Mouse (Mus musculus): Measurements from ENCODE around the gene D16Ertd472e.
"Not testable (repeated sequence)": the region's sequence is repeated elsewhere in the genome, so short reads cannot be mapped to it uniquely, and the experiment has no call there.

D16Ertd472e gene

DNA sequence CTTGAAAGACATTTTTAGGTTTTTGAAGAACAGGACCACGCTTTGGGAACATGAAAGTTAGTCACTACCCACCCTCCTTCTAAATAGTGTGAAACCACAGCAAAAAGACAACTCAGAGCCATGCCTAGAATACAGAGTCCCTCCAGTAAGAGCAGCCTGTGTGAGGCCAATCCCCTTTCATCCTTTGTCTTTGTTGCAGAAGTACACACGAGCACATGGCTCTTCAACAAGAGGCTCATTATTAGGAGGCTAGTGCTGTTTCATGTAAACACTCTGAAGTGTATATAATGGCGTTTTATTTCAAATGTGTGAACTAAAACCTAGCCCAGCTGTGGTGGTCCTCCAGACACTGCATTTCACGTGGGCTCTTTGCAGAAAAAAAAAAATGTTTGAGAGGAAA lies 3.5 kb downstream of the D16Ertd472e start:
- no peak for DNase-seq (ENCODE audit: low read depth, low spot score)

GRCm38 (mm10) chr16:78564110-78564821 lies 12.2 kb downstream of the D16Ertd472e start:
- no peak for DNase-seq (ENCODE audit: low read depth, low spot score)

GRCm38 (mm10) chr16:78563093-78563971 lies 13.2 kb downstream of the D16Ertd472e start:
- no peak for DNase-seq (ENCODE audit: low read depth, low spot score)

DNA sequence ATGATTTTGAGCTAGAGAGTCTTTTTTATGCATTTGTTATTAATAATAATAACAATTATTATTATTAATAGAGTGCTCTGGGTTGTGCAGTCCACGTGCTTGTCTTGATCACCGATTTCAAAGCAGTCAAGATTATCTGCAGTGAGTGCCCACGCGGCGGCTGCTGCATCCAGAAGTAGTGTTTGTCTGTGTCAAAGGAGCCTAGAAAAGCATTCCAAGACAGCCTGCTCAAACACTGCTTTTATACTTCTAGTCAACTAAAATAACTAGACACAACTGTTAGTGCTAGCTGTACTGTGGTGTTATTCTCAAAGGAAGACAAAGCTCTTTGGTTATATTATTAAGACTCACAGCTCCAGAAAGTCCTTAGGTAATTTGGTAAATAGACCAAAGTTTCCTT lies 15.9 kb downstream of the D16Ertd472e start:
- no peak for DNase-seq (ENCODE audit: low read depth, low spot score)

GRCm38 (mm10) chr16:78560063-78560462 lies 16.4 kb downstream of the D16Ertd472e start:
- DNase-seq (ENCODE audit: low read depth, low spot score) = no peak

GRCm38 (mm10) chr16:78557573-78557972 lies 18.9 kb downstream of the D16Ertd472e start:
- no peak for DNase-seq (ENCODE audit: low read depth, low spot score)

GRCm38 (mm10) chr16:78554911-78555648 lies 21.4 kb downstream of the D16Ertd472e start:
- no peak for DNase-seq (ENCODE audit: low read depth, low spot score)

- no peak for DNase-seq (ENCODE audit: low read depth, low spot score)
These were observed 29.1 kb downstream of the D16Ertd472e start for GRCm38 (mm10) chr16:78547367-78547766.

- no peak for DNase-seq (ENCODE audit: low read depth, low spot score)
These were observed 30.0 kb downstream of the D16Ertd472e start for GRCm38 (mm10) chr16:78546529-78546928.

GRCm38 (mm10) chr16:78540376-78541246 lies 35.9 kb downstream of the D16Ertd472e start:
- DNase-seq (ENCODE audit: low read depth, low spot score) = no peak

GRCm38 (mm10) chr16:78537798-78538422 lies 38.6 kb downstream of the D16Ertd472e start:
- no peak for DNase-seq (ENCODE audit: low read depth, low spot score)

DNA sequence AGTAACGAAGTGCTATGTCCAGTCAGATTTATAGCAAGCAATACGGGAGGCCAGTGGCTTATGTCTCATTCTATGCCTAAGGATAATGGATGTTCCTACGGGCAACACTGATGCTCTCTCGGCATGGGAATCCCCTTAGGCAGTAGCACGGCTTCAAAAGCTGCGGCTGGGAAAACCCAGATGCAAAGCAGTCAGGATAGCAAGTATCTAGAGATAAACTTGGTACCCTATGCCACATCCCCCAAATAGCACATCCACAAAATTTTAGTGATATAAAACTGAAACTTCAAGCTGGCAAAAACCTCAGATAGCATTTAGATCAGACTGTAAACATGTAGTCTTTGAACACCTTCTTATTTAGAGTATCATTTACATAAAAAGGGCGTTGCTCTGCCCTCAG lies 39.2 kb downstream of the D16Ertd472e start:
- DNase-seq (ENCODE audit: low read depth, low spot score) = no peak

DNA sequence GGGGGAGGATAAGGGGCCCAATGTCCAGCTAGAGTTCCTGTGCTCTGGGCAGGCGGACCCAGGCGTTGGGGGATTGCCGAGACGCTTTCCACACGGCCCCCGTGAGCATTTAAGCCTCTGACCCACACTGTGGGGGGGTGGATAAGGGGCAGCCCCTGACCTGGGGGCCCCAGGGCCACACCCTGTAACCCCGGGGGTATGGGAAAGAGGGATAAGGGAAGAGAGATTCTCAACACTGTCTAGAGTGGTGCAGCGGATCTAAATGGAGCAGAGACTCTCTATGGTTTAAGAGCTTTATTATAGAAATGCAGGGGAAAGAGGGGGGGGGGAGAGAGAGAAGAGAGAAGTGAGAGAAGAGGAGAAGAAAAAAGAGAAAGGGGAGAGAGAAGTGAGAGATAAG lies 42.0 kb downstream of the D16Ertd472e start:
- no peak for DNase-seq (ENCODE audit: low read depth, low spot score)

DNA sequence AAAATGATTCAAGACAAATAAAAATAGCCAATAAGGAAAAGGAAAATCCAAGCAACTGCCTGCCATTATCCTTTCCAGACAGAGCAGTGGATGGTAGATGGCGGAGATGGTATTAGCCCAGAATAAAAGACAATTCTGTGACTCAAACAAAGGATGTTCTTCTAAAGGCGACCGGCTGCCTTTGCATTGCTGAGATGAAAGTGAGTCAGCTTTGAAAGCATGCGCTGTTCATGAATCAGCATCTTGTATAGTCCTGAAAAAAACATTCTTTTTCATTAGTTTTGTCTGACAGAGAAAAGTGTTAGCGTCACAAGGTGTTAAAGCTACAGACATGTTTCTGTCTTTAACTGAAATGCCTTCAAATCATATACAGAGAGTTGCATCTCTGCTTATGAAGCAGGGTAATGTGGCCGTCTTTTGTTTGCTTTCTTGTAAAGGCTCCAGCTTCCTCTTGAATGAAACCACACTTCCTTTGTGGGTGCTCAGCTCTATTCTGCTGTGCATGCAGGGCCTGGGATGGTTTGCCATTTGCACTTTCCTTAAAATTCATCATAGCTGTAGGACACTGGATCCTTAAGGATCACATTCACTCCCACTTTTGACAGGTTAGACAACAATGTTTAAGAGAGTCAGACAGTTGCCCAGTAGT lies 44.4 kb downstream of the D16Ertd472e start:
- DNase-seq (ENCODE audit: low read depth, low spot score) = no peak

DNA sequence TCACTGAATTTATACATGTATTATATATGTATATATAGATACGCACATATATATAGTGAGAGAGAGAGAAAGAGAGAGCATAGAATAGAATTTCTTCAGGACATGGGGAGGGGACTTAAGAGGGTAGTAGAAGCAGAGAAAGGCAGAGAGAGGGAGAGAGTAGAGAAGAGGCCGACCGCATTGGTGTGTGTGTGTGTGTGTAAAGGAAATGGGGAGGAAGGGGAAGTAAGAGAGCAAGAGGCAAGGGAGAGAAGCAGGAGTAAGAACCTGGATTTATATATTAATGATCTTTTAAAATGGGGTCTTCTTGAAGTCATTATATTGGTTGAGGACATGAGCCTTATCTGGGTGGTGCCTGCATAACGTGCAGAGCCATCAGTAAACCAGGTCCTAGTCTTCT lies 53.5 kb downstream of the D16Ertd472e start:
- DNase-seq (ENCODE audit: low read depth, low spot score) = no peak

- DNase-seq (ENCODE audit: low read depth, low spot score) = no peak
These were observed 57.8 kb downstream of the D16Ertd472e start for GRCm38 (mm10) chr16:78518697-78519096.

- no peak for DNase-seq (ENCODE audit: low read depth, low spot score)
These were observed 59.3 kb downstream of the D16Ertd472e start for GRCm38 (mm10) chr16:78517171-78517570.

- no peak for DNase-seq (ENCODE audit: low read depth, low spot score)
These were observed 65.0 kb downstream of the D16Ertd472e start for GRCm38 (mm10) chr16:78511526-78511925.

DNA sequence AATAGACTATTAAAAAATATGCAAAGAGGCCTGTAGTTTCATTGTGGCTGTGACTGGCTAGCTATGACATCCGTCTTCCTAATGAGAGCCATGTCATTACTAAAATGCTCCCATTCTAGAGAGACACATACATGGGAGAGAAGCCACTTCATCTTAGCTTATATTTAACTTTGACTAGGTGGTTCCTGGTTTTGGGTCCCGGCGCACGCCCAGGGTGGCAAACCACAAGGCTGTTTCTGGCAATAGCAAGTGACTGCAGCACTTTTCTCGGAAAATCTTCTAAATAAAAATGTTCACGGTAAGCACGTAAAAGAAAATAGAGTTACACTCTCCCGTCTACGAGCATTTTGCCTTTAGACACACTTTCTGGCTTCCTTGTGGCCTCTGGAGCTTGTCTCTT lies 74.0 kb downstream of the D16Ertd472e start:
- DNase-seq (ENCODE audit: low read depth, low spot score) = no peak

GRCm38 (mm10) chr16:78492696-78493095 lies 83.8 kb downstream of the D16Ertd472e start:
- not testable (repeated sequence) for DNase-seq (ENCODE audit: low read depth, low spot score)
